In genomic region chr9:106268421-106268820, GRCm38 (mm10) we compare ENCODE assay signal across 14 mouse cellular contexts. TPM values are rescaled to one million over a fixed set of nuclear protein-coding genes. Genes with fewer than 3 reads are reported as not detected.
DNase-seq lines count a peak whose midpoint lies in the region; ATAC-seq and TF ChIP-seq lines count a peak whose summit lies in the region.
"Had no signal": no experiment of that assay in that cellular context is flagged by ENCODE, and none has a peak within 500 bp of the region (broad histone marks: within the 10 kb centered on the region; RNA-seq: fewer than 3 reads in every experiment).

No protein-coding gene starts in this region.

- no peak for TF ChIP-seq CTCF in hindbrain, postnatal 0 days (IDR thresholded peaks at IDR 0.05; ENCODE audit: low read depth)
- TF ChIP-seq CTCF in midbrain, postnatal 0 days (IDR thresholded peaks at IDR 0.05), result no peak

- H3K36me3 ChIP-seq in hindbrain, embryonic 10.5 days, result no peaks in the 10 kb centered on the region
- no peaks in the 10 kb centered on the region for H3K36me3 ChIP-seq in hindbrain, postnatal 0 days (ENCODE audit: insufficient read depth, low read length)
- no peaks in the 10 kb centered on the region for H3K36me3 ChIP-seq in midbrain, postnatal 0 days (ENCODE audit: insufficient read depth, low read length)
- no peaks in the 10 kb centered on the region for H3K36me3 ChIP-seq in midbrain, embryonic 16.5 days (ENCODE audit: control insufficient read depth, insufficient read depth, low read length)
- no peaks in the 10 kb centered on the region for H3K36me3 ChIP-seq in stomach, embryonic 16.5 days (ENCODE audit: control insufficient read depth, insufficient read depth, low read length)
- H3K36me3 ChIP-seq: neural tube, embryonic 15.5 days had no signal

- H3K9me3 ChIP-seq in hindbrain, embryonic 10.5 days, result no peaks in the 10 kb centered on the region
- no peaks in the 10 kb centered on the region for H3K9me3 ChIP-seq in hindbrain, postnatal 0 days (ENCODE audit: low read length)
- no peaks in the 10 kb centered on the region for H3K9me3 ChIP-seq in midbrain, postnatal 0 days (ENCODE audit: low read length)
- H3K9me3 ChIP-seq in midbrain, embryonic 16.5 days (replicated peaks; ENCODE audit: control insufficient read depth, low read length, poor library complexity, severe bottlenecking), result no peaks in the 10 kb centered on the region
- H3K9me3 ChIP-seq in stomach, embryonic 16.5 days (replicated peaks; ENCODE audit: control insufficient read depth, low read length), result no peaks in the 10 kb centered on the region
- H3K9me3 ChIP-seq: neural tube, embryonic 15.5 days had no signal

- H3K4me2 ChIP-seq in hindbrain, postnatal 0 days (ENCODE audit: low read depth, low read length), result no peak overlapping the region
- no peak overlapping the region for H3K4me2 ChIP-seq in midbrain, postnatal 0 days (ENCODE audit: low read depth, low read length, poor library complexity, severe bottlenecking)
- no peak overlapping the region for H3K4me2 ChIP-seq in midbrain, embryonic 16.5 days (ENCODE audit: low read length)
- no peak overlapping the region for H3K4me2 ChIP-seq in stomach, embryonic 16.5 days (ENCODE audit: low read depth, low read length)
- H3K4me2 ChIP-seq: neural tube, embryonic 15.5 days had no signal

- no peak overlapping the region for H3K9ac ChIP-seq in hindbrain, postnatal 0 days (replicated peaks; ENCODE audit: low read length)
- no peak overlapping the region for H3K9ac ChIP-seq in midbrain, postnatal 0 days (replicated peaks; ENCODE audit: low read length, poor library complexity, severe bottlenecking)
- H3K9ac ChIP-seq in midbrain, embryonic 16.5 days (ENCODE audit: low read depth, low read length), result no peak overlapping the region
- no peak overlapping the region for H3K9ac ChIP-seq in stomach, embryonic 16.5 days (ENCODE audit: low read length)
- H3K9ac ChIP-seq: liver, embryonic 14.5 days; neural tube, embryonic 15.5 days had no signal

- DNase-seq in adrenal gland, adult (ENCODE audit: inconsistent age in 2 of 2, low spot score in 1 of 2), result peak; percentile 59 to 84
- DNase-seq in adrenal gland, adult 18-20 months (ENCODE audit: low spot score in 2 of 2), result no peak
- no peak for DNase-seq in hindbrain, embryonic 10.5 days (ENCODE audit: low spot score)
- DNase-seq in hindbrain, postnatal 0 days (ENCODE audit: low spot score), result no peak
- no peak for DNase-seq in midbrain, postnatal 0 days (ENCODE audit: low spot score)
- DNase-seq in right cerebral cortex, adult 2 months (ENCODE audit: low spot score in 2 of 2), result no peak
- DNase-seq: gastrocnemius, postnatal 36 days; kidney, adult 11 months; kidney, postnatal 14 days; right cerebral cortex, postnatal 14 days had no signal

- peak overlapping the region; percentile 65; the same call in 1 of the 2 replicates for H3K27ac ChIP-seq in hindbrain, embryonic 10.5 days
- no peak overlapping the region for H3K27ac ChIP-seq in hindbrain, postnatal 0 days
- no peak overlapping the region for H3K27ac ChIP-seq in midbrain, postnatal 0 days (ENCODE audit: low read depth, low read length)
- H3K27ac ChIP-seq in midbrain, embryonic 16.5 days (ENCODE audit: low read length), result no peak overlapping the region
- H3K27ac ChIP-seq in stomach, embryonic 16.5 days (ENCODE audit: low read length), result peak overlapping the region; percentile 35; the same call in 1 of the 2 replicates
- H3K27ac ChIP-seq: liver, embryonic 14.5 days; neural tube, embryonic 15.5 days had no signal

- ATAC-seq in hindbrain, postnatal 0 days, result no peak
- ATAC-seq in midbrain, postnatal 0 days (ENCODE audit: low FRiP score), result 0 out of 2 replicates have a peak, but pooled peaks have one; percentile 31
- no peak for ATAC-seq in midbrain, embryonic 16.5 days
- ATAC-seq in stomach, embryonic 16.5 days (ENCODE audit: insufficient read depth, low FRiP score), result no peak

- H3K27me3 ChIP-seq in hindbrain, embryonic 10.5 days (ENCODE audit: insufficient read depth, poor library complexity, severe bottlenecking), result no peaks in the 10 kb centered on the region
- H3K27me3 ChIP-seq in hindbrain, postnatal 0 days (ENCODE audit: insufficient read depth, low read length), result no peaks in the 10 kb centered on the region
- H3K27me3 ChIP-seq in midbrain, postnatal 0 days (ENCODE audit: insufficient read depth, low read length), result no peaks in the 10 kb centered on the region
- H3K27me3 ChIP-seq in midbrain, embryonic 16.5 days (ENCODE audit: control insufficient read depth, insufficient read depth, low read depth, low read length), result no peaks in the 10 kb centered on the region
- H3K27me3 ChIP-seq in stomach, embryonic 16.5 days (ENCODE audit: control insufficient read depth, insufficient read depth, low read length), result no peaks in the 10 kb centered on the region
- H3K27me3 ChIP-seq: neural tube, embryonic 15.5 days had no signal

- 45% methylated on average over 4 of the region's 4 CpGs for WGBS in hindbrain, embryonic 10.5 days
- 39% methylated on average over 4 of the region's 4 CpGs for WGBS in hindbrain, postnatal 0 days
- 48% methylated on average over 4 of the region's 4 CpGs for WGBS in midbrain, postnatal 0 days
- 50% methylated on average over 4 of the region's 4 CpGs for WGBS in midbrain, embryonic 16.5 days
- WGBS in stomach, embryonic 16.5 days, result 31% methylated on average over 4 of the region's 4 CpGs

- peaks cover 28% of the 10 kb centered on the region for H3K4me1 ChIP-seq in hindbrain, embryonic 10.5 days (replicated peaks)
- peaks cover 16% of the 10 kb centered on the region for H3K4me1 ChIP-seq in hindbrain, postnatal 0 days (ENCODE audit: insufficient read depth, low read length)
- 0 out of 2 replicates have a peak, but pooled peaks cover 7% of the 10 kb centered on the region for H3K4me1 ChIP-seq in midbrain, postnatal 0 days (ENCODE audit: insufficient read depth, low read length)
- peaks cover 12% of the 10 kb centered on the region for H3K4me1 ChIP-seq in midbrain, embryonic 16.5 days (ENCODE audit: control insufficient read depth, insufficient read depth, low read length)
- peaks cover 19% of the 10 kb centered on the region for H3K4me1 ChIP-seq in stomach, embryonic 16.5 days (ENCODE audit: control insufficient read depth, insufficient read depth, low read length)

- H3K4me3 ChIP-seq in hindbrain, embryonic 10.5 days, result no peak overlapping the region
- no peak overlapping the region for H3K4me3 ChIP-seq in hindbrain, postnatal 0 days (ENCODE audit: low read length)
- H3K4me3 ChIP-seq in midbrain, postnatal 0 days (ENCODE audit: low read depth, low read length), result no peak overlapping the region
- no peak overlapping the region for H3K4me3 ChIP-seq in midbrain, embryonic 16.5 days (ENCODE audit: low read depth, low read length)
- no peak overlapping the region for H3K4me3 ChIP-seq in stomach, embryonic 16.5 days (replicated peaks; ENCODE audit: low read length)
- H3K4me3 ChIP-seq: neural tube, embryonic 15.5 days had no signal

RNA-seq across cellular contexts. Expression of gene Poc1a, which starts 12.4 kb away (rescaled TPM):
- total RNA-seq in adrenal gland, adult 18-20 months (2021), result 1 to 10 TPM; 3.2 to 4.3 TPM
- polyA plus RNA-seq in hindbrain, embryonic 10.5 days (2016; fragmentation: Nextera tagmentation; extraction: Ambion mirVana), result 36.7 and 41.8 TPM in 2 replicates
- 9.3 and 9.8 TPM in 2 replicates for total RNA-seq in hindbrain, postnatal 0 days (2014; rRNA removed)
- 9.2 and 10.8 TPM in 2 replicates for polyA plus RNA-seq in hindbrain, postnatal 0 days (2015; fragmentation: Nextera tagmentation; extraction: Ambion mirVana)
- 6.5 and 8.7 TPM in 2 replicates for total RNA-seq in midbrain, postnatal 0 days (2014; rRNA removed)
- 9.8 and 11.7 TPM in 2 replicates for polyA plus RNA-seq in midbrain, postnatal 0 days (2015; fragmentation: Nextera tagmentation; extraction: Ambion mirVana)
- 8.0 and 9.0 TPM in 2 replicates for polyA plus RNA-seq in midbrain, embryonic 16.5 days (2015; fragmentation: Nextera tagmentation; extraction: Ambion mirVana)
- polyA plus RNA-seq in stomach, embryonic 16.5 days (2015; fragmentation: Nextera tagmentation; extraction: Ambion mirVana), result 22.2 and 24.5 TPM in 2 replicates

RNA-seq across cellular contexts. Expression of gene Alas1, which starts 20.0 kb away (rescaled TPM):
- total RNA-seq in adrenal gland, adult 18-20 months (2021), result 1,000 to 10,000 TPM; 1,196 to 1,991 TPM
- 60.4 and 78.6 TPM in 2 replicates for polyA plus RNA-seq in hindbrain, embryonic 10.5 days (2016; fragmentation: Nextera tagmentation; extraction: Ambion mirVana)
- total RNA-seq in hindbrain, postnatal 0 days (2014; rRNA removed), result 80.9 and 92.7 TPM in 2 replicates
- 80.4 and 92.3 TPM in 2 replicates for polyA plus RNA-seq in hindbrain, postnatal 0 days (2015; fragmentation: Nextera tagmentation; extraction: Ambion mirVana)
- total RNA-seq in midbrain, postnatal 0 days (2014; rRNA removed), result 51.5 and 76.1 TPM in 2 replicates
- polyA plus RNA-seq in midbrain, postnatal 0 days (2015; fragmentation: Nextera tagmentation; extraction: Ambion mirVana), result 84.4 and 86.8 TPM in 2 replicates
- polyA plus RNA-seq in midbrain, embryonic 16.5 days (2015; fragmentation: Nextera tagmentation; extraction: Ambion mirVana), result 108 and 112 TPM in 2 replicates
- 131 and 135 TPM in 2 replicates for polyA plus RNA-seq in stomach, embryonic 16.5 days (2015; fragmentation: Nextera tagmentation; extraction: Ambion mirVana)

RNA-seq across cellular contexts. Expression of gene Tlr9, which starts 46.0 kb away (rescaled TPM):
- total RNA-seq in adrenal gland, adult 18-20 months (2021), result under 1 TPM; 0.63 to 0.83 TPM
- polyA plus RNA-seq in hindbrain, embryonic 10.5 days (2016; fragmentation: Nextera tagmentation; extraction: Ambion mirVana), result not detected in 2 replicates
- total RNA-seq in hindbrain, postnatal 0 days (2014; rRNA removed), result 0.36 and 0.37 TPM in 2 replicates
- polyA plus RNA-seq in hindbrain, postnatal 0 days (2015; fragmentation: Nextera tagmentation; extraction: Ambion mirVana), result 0.09 and 0.11 TPM in 2 replicates
- total RNA-seq in midbrain, postnatal 0 days (2014; rRNA removed), result 0.49 and 0.85 TPM in 2 replicates
- 0.07 and 0.16 TPM in 2 replicates for polyA plus RNA-seq in midbrain, postnatal 0 days (2015; fragmentation: Nextera tagmentation; extraction: Ambion mirVana)
- polyA plus RNA-seq in midbrain, embryonic 16.5 days (2015; fragmentation: Nextera tagmentation; extraction: Ambion mirVana), result not detected in 2 replicates
- 0.09 TPM in 2 replicates for polyA plus RNA-seq in stomach, embryonic 16.5 days (2015; fragmentation: Nextera tagmentation; extraction: Ambion mirVana)
- polyA plus RNA-seq: neural tube, embryonic 15.5 days had no signal

Comparison
In these comparisons a context has a peak if more than half of its experiments do, and no peak if none do; other contexts are left out.
1. DNase-seq: peak in adrenal gland, adult (2 of 2); none in adrenal gland, adult 18-20 months (0 of 2), hindbrain, embryonic 10.5 days (single experiment), hindbrain, postnatal 0 days (single experiment), midbrain, postnatal 0 days (single experiment) and right cerebral cortex, adult 2 months (0 of 2).
2. H3K27ac ChIP-seq: peak in hindbrain, embryonic 10.5 days (single experiment) and stomach, embryonic 16.5 days (single experiment); none in hindbrain, postnatal 0 days (single experiment), midbrain, postnatal 0 days (single experiment) and midbrain, embryonic 16.5 days (single experiment).